Mouse (Mus musculus) hindbrain, embryonic 14.5 days (tissue): Measurements from ENCODE around the gene Sptb. TPM values are rescaled to one million over a fixed set of nuclear protein-coding genes. Genes with fewer than 3 reads are reported as not detected.
A peak's percentile ranks its signal among the peaks of the same experiment; 100 is the strongest.

Source experiments
- ATAC-seq: fragments of 200-750 bp; cut with Nextera tagmentation; 2 replicates; pipeline ENCODE4 v1.8.0; 2017; ENCODE audit warnings: moderate number of reproducible peaks, mild to moderate bottlenecking, moderate TSS enrichment, moderate library complexity; ENCODE audit not compliant: low FRiP score
- DNase-seq: peaks from one replicate; pipeline ENCODE4 v3.0.0-alpha.2; 2015; ENCODE audit warnings: low spot score
- H3K27ac ChIP-seq: fragments of 300-500 bp; sonication (generic); 2 replicates; pipeline ENCODE4 v1.5.1; 2014; ENCODE audit warnings: mild to moderate bottlenecking, moderate library complexity
- H3K27me3 ChIP-seq: fragments of 300-500 bp; sonication (generic); 2 replicates; pipeline ENCODE4 v1.6.1; 2014; ENCODE audit warnings: mild to moderate bottlenecking, low read length, mixed read lengths; ENCODE audit not compliant: control insufficient read depth, insufficient read depth
- H3K36me3 ChIP-seq: fragments of 300-500 bp; sonication (generic); replicated peaks from 2 replicates; pipeline ENCODE4 v1.6.1; 2014; ENCODE audit not compliant: control insufficient read depth, insufficient read depth
- H3K4me1 ChIP-seq: fragments of 300-500 bp; sonication (generic); replicated peaks from 2 replicates; pipeline ENCODE4 v1.6.1; 2014; ENCODE audit warnings: antibody characterized with exemption, low read length, mixed read lengths; ENCODE audit not compliant: control insufficient read depth, insufficient read depth
- H3K4me2 ChIP-seq: fragments of 300-500 bp; sonication (generic); replicated peaks from 2 replicates; pipeline ENCODE4 v1.6.1; 2014; ENCODE audit warnings: mild to moderate bottlenecking, moderate library complexity
- H3K4me3 ChIP-seq: fragments of 300-500 bp; sonication (generic); replicated peaks from 2 replicates; pipeline ENCODE4 v1.5.1; 2014; ENCODE audit warnings: mild to moderate bottlenecking, low read length
- H3K9ac ChIP-seq: fragments of 300-500 bp; sonication (generic); 2 replicates; pipeline ENCODE4 v1.6.1; 2014
- H3K9me3 ChIP-seq: fragments of 300-500 bp; sonication (generic); 2 replicates; pipeline ENCODE4 v1.6.1; 2016; ENCODE audit warnings: low read length; ENCODE audit not compliant: control insufficient read depth
- WGBS: fragments of 180-500 bp; shearing (Covaris S2); extraction: QIAGEN DNeasy Blood & Tissue Kit; methylation state at CpG from one replicate; pipeline ENCODE4 v1.1.7; 2014; 5-methylcytosine and 5-hydroxymethylcytosine counted together
- polyA plus RNA-seq: library from polyadenylated mRNA; unstranded; fragments of >200 nt; fragmentation: Nextera tagmentation; extraction: Ambion mirVana; gene quantifications from 2 replicates; pipeline ENCODE4 v1.2.1, GENCODE M21; 2014

The Sptb gene
- polyA plus RNA-seq, 1 experiment from 2014 or later = 11.3 TPM

DNA sequence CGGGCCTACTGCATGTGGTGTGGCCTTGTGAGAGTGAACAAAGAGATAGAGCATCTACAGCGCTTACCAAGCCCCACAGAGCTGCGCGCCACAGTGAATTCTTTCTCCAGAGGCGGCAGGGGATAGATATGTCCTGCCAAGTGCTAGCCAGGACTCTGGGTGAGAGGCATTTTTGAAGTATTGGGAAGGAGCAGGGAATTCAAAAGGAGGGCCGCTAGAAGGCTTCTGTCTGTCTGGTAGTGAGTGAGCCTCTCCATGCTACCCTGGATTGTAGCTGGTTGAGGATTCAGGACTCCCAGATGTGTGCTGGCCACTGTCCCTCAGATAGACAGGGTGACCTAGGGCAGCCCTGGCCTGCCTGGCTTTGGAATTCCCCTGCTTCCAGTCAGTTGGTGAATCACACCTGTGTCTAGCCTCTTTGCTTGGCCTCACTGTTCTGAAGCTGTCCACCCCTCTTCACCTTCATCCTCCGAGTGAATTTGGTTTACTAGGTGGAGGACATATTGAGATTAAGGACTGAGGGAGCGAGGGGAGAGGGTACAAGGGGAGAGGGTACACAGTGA, 173.7 kb downstream of the Sptb start:
- Histone ChIP-seq H3K9ac (no peak overlapping the region), H3K27me3 (peaks cover 44% of the 10 kb centered on the region), H3K4me3 (no peak overlapping the region), H3K4me2 (no peak overlapping the region), H3K9me3 (no peaks in the 10 kb centered on the region), H3K27ac (no peak overlapping the region), H3K36me3 (no peaks in the 10 kb centered on the region), H3K4me1 (peaks cover 13% of the 10 kb centered on the region)
- no peak for DNase-seq
- 80% methylated on average over 8 of the region's 8 CpGs for WGBS
- no peak for ATAC-seq

DNA sequence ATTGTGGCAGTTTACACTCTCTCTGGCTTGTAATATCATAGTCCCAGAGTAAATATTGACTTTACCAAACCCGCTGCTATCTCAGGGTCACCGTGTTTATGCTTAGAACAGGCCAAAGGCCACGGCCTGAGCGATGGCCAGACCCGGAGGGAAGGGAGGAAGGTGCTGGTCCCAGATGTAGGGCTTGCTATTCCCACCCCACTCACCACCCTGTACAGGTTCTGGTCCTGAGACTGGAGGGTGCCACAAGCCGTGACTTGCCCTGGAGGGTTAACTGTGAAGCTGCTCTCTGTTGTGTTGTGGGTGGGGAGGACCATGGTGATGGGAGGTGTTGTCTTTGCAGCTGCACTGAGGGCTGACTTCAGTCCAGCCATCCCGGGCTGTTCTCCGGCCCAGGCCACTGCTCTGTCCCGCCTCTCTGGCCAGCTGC, 174.9 kb downstream of the Sptb start:
- no peak overlapping the region for H3K27ac ChIP-seq
- peak overlapping the region; percentile 91; the same call in 1 of the 2 replicates for H3K4me2 ChIP-seq
- no peak for ATAC-seq
- H3K36me3 ChIP-seq = no peaks in the 10 kb centered on the region
- DNase-seq = no peak
- H3K9me3 ChIP-seq = no peaks in the 10 kb centered on the region
- peaks cover 13% of the 10 kb centered on the region for H3K4me1 ChIP-seq
- 54% methylated on average over 9 of the region's 9 CpGs for WGBS
- no peak overlapping the region for H3K4me3 ChIP-seq
- no peak overlapping the region for H3K9ac ChIP-seq
- H3K27me3 ChIP-seq = peaks cover 56% of the 10 kb centered on the region

- no peak overlapping the region for H3K27ac ChIP-seq
- DNase-seq (no peak), ATAC-seq (no peak)
- peak overlapping the region; percentile 91 for H3K4me2 ChIP-seq
- peaks cover 63% of the 10 kb centered on the region for H3K27me3 ChIP-seq
- peaks cover 13% of the 10 kb centered on the region for H3K4me1 ChIP-seq
- 28% methylated on average over 9 of the region's 9 CpGs for whole genome bisulfite sequencing
- no peak overlapping the region; the same call in 1 of the 2 replicates for H3K9ac ChIP-seq
- no peaks in the 10 kb centered on the region for H3K36me3 ChIP-seq
- no peaks in the 10 kb centered on the region for H3K9me3 ChIP-seq
- peak overlapping the region; percentile 44 for H3K4me3 ChIP-seq
Measured at GRCm38 (mm10) chr12:76534641-76535283, 175.6 kb downstream of the Sptb start.

- under 1% methylated on average over 11 of the region's 11 CpGs for WGBS
- Histone ChIP-seq H3K4me1 (peaks cover 13% of the 10 kb centered on the region), H3K27me3 (peaks cover 65% of the 10 kb centered on the region), H3K9ac (peak overlapping the region; percentile 59; the same call in 1 of the 2 replicates), H3K9me3 (no peaks in the 10 kb centered on the region), H3K4me3 (peak overlapping the region; percentile 44), H3K36me3 (no peaks in the 10 kb centered on the region), H3K27ac (no peak overlapping the region), H3K4me2 (peak overlapping the region; percentile 91)
- no peak for DNase-seq
- no peak for ATAC-seq
Measured at GRCm38 (mm10) chr12:76534233-76534632, 176.1 kb downstream of the Sptb start.

- peak overlapping the region; percentile 44 for H3K4me3 ChIP-seq
- ATAC-seq = peak; percentile 53
- peaks cover 65% of the 10 kb centered on the region for H3K27me3 ChIP-seq
- peak overlapping the region; percentile 91 for H3K4me2 ChIP-seq
- peaks cover 13% of the 10 kb centered on the region for H3K4me1 ChIP-seq
- H3K9ac ChIP-seq = peak overlapping the region; percentile 59
- no peaks in the 10 kb centered on the region for H3K9me3 ChIP-seq
- under 1% methylated on average over 67 of the region's 74 CpGs for WGBS
- DNase-seq = peak; percentile 45
- H3K27ac ChIP-seq = no peak overlapping the region
- H3K36me3 ChIP-seq = no peaks in the 10 kb centered on the region
Measured at GRCm38 (mm10) chr12:76533377-76534222, 176.7 kb downstream of the Sptb start.

- H3K4me2 ChIP-seq = peak overlapping the region; percentile 91
- peak; percentile 44; the same call in 1 of the 2 replicates for ATAC-seq
- H3K36me3 ChIP-seq = no peaks in the 10 kb centered on the region
- under 1% methylated on average over 31 of the region's 31 CpGs for WGBS
- peak overlapping the region; percentile 59 for H3K9ac ChIP-seq
- H3K9me3 ChIP-seq = no peaks in the 10 kb centered on the region
- H3K4me3 ChIP-seq = peak overlapping the region; percentile 44
- no peak for DNase-seq
- H3K27ac ChIP-seq = no peak overlapping the region
- H3K27me3 ChIP-seq = peaks cover 65% of the 10 kb centered on the region
- peaks cover 13% of the 10 kb centered on the region for H3K4me1 ChIP-seq
Measured at GRCm38 (mm10) chr12:76532926-76533376, 177.4 kb downstream of the Sptb start.

- peaks cover 65% of the 10 kb centered on the region for H3K27me3 ChIP-seq
- peak overlapping the region; percentile 59 for H3K9ac ChIP-seq
- no peaks in the 10 kb centered on the region for H3K36me3 ChIP-seq
- H3K4me3 ChIP-seq = peak overlapping the region; percentile 44
- peak overlapping the region; percentile 91 for H3K4me2 ChIP-seq
- WGBS = 3% methylated on average over 19 of the region's 19 CpGs
- no peak overlapping the region for H3K27ac ChIP-seq
- H3K9me3 ChIP-seq = no peaks in the 10 kb centered on the region
- H3K4me1 ChIP-seq = peaks cover 13% of the 10 kb centered on the region
- no peak for DNase-seq
- ATAC-seq = no peak
Measured at GRCm38 (mm10) chr12:76531986-76532925, 178.1 kb downstream of the Sptb start.

DNA sequence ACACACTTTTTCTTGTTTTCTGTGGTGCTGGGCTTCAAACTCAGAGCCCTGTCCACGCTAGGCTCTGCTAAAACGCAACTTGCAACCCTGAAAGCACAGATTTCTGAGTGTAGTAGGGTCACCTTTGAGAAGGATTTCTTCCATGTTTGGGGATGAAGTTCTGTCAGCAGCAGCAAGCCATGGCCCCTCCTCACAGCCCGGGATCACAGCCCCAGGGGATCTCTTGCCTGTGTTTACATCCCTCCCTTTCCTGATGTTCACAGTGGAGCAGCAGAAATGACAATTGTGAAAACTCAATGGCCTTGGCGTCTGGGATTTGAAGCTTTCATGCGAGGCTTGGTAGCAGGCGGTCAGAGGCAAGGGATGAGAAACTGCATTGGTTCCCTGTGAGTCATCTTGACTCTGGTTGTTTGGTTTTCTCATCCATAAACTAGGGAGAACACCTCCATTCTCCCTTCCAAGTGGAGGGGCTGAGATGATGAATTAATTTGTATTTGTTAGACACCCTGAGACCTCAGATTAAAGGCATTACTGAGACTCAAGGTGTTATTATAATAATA, 179.7 kb downstream of the Sptb start, which contains the start of gene Plekhg3:
TSS of gene Plekhg3 (plus strand) at position 312 of the 560 bp plus-strand sequence.
- Histone ChIP-seq H3K36me3 (no peaks in the 10 kb centered on the region), H3K9ac (no peak within 1 kb of the TSS), H3K4me2 (no peak within 1 kb of the TSS), H3K27me3 (peaks cover 61% of the 10 kb centered on the region), H3K27ac (no peak within 1 kb of the TSS), H3K4me1 (peaks cover 13% of the 10 kb centered on the region), H3K4me3 (no peak within 1 kb of the TSS), H3K9me3 (no peaks in the 10 kb centered on the region)
- 32% methylated on average over 6 of the region's 6 CpGs for WGBS
- no peak for DNase-seq
- no peak for ATAC-seq
